Mouse (Mus musculus): ENCODE results near the gene Ctu2.

DNA sequence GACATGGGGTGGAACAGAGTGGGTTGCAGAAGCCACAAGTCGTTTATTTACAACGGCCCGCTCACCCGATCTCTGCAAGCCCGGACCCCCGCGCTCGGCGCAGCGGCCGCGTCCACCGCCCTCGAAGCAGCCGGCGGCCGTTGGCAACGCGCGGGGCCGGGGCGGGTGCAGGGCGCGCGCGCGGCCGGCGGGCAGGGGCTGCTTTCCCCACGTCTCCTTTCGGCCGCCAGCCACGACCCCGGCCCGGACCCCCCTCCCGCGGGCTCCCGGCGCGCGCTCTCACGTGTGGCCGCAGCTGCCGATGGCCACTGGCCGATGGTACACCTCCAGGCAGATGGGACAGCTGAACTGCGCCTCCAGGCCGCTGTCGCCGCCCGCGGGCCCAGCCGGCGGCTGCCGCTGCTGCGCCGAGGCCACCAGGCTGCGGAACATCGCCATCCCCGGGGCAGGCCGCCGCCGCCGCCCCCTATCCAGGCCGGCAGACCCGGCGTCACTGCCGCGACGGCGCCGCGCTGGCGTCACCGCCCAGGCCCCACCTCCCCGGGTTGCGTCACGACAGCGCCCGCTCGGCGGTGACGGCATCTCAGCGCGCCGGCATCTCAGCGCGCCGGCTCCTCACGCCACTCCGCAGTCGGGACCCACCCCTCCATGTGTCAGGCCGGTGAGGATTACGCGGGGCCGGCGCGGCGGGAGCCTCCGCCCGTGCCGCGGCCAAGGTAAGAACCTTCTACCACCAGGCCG is at the start of gene Ctu2, which contains the start of gene Rnf166:
- TF ChIP-seq CTCF (IDR thresholded peaks at IDR 0.05; ENCODE audit: borderline replicate concordance, insufficient read depth, low read length) (no peak), POLR2A (IDR thresholded peaks at IDR 0.05; ENCODE audit: low read depth, low read length) (peak; percentile 59)
